Mouse (Mus musculus) forebrain, embryonic 15.5 days (tissue): ENCODE measurements around the gene Socs3. TPM values are rescaled to one million over a fixed set of nuclear protein-coding genes. Genes with fewer than 3 reads are reported as not detected.

ENCODE experiments used
- ATAC-seq: fragments of 200-750 bp; cut with Nextera tagmentation; replicated peaks from 2 replicates; pipeline ENCODE4 v1.8.0; 2017; ENCODE audit warnings: mild to moderate bottlenecking, moderate TSS enrichment, moderate library complexity
- H3K27ac ChIP-seq: fragments of 300-500 bp; sonication (generic); replicated peaks from 2 replicates; pipeline ENCODE4 v1.5.1; 2015; ENCODE audit warnings: mild to moderate bottlenecking, inconsistent platforms
- H3K27me3 ChIP-seq: fragments of 300-500 bp; sonication (generic); 2 replicates; pipeline ENCODE4 v1.6.1; 2015; ENCODE audit warnings: inconsistent platforms
- H3K36me3 ChIP-seq: fragments of 300-500 bp; sonication (generic); 2 replicates; pipeline ENCODE4 v1.6.1; 2015; ENCODE audit warnings: mild to moderate bottlenecking, inconsistent platforms
- H3K4me1 ChIP-seq: fragments of 300-500 bp; sonication (generic); 2 replicates; pipeline ENCODE4 v1.6.1; 2015; ENCODE audit warnings: inconsistent platforms
- H3K4me2 ChIP-seq: fragments of 300-500 bp; sonication (generic); replicated peaks from 2 replicates; pipeline ENCODE4 v1.6.1; 2015; ENCODE audit warnings: mild to moderate bottlenecking, inconsistent platforms
- H3K4me3 ChIP-seq: fragments of 300-500 bp; sonication (generic); 2 replicates; pipeline ENCODE4 v1.5.1; 2015; ENCODE audit warnings: mild to moderate bottlenecking, inconsistent platforms
- H3K9ac ChIP-seq: fragments of 300-500 bp; sonication (generic); replicated peaks from 2 replicates; pipeline ENCODE4 v1.6.1; 2015; ENCODE audit warnings: mild to moderate bottlenecking, inconsistent platforms
- H3K9me3 ChIP-seq: fragments of 300-500 bp; sonication (generic); 2 replicates; pipeline ENCODE4 v1.6.1; 2016; ENCODE audit warnings: inconsistent platforms
- WGBS: fragments of 180-500 bp; shearing (Covaris S2); methylation state at CpG from one replicate; pipeline ENCODE4 v1.1.7; 2015; ENCODE audit warnings: mixed read lengths; 5-methylcytosine and 5-hydroxymethylcytosine counted together
- polyA plus RNA-seq: library from polyadenylated mRNA; unstranded; fragments of >200 nt; fragmentation: Nextera tagmentation; extraction: Ambion mirVana; gene quantifications from 2 replicates; pipeline ENCODE4 v1.2.1, GENCODE M21; 2015

Socs3 gene
- polyA plus RNA-seq: 14.2 and 15.1 TPM in 2 replicates

DNA sequence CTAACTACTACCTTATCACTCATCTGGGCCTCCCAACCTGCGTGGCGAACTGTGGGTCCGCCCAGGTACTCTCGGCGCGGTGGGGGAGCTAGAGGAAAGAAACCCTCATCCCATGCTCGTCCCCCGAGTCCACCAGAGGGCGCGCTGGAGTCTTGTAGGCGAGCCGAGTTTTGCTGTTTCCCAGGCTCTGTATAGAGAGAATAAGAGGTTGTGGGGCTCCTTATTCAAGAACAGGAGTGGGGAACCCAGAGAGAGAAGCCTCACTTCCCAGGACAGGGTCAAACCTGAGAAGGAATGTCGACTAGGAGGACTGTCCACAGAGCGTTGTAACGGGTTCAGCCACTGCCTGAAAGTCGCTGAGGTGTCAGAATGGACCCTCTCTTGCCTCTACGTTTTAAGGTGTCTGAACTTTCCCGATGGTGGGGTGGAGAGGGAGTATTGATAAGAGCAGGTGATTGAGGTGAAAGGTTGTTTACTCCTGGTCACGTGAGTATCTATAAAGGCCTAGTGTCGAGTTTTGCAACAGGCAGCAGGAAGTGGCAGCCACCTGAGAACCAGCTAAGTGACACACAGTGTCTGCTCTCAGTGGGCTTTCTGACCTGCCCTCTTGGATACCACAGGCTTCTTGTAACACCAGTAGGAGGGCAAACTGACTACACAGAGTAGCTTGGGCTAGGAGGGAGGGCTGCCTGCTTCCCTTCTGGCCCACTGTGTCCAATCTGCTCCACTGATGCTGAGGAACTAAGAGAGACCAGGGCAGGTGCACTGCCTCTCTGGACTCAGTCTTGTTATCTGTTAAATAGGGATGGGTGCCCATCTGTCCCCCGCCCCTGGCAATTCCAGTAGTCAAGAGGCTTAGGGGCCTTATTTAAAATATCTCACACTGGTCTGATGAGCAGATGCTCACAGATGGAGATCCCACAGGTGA is at the start of gene Socs3:
TSS of gene Socs3 (minus strand) at position 103 of the 928 bp plus-strand sequence.
- peak within 1 kb of the TSS; percentile 97 for H3K4me2 ChIP-seq
- WGBS: 12% methylated on average over 21 of the region's 21 CpGs
- H3K9me3 ChIP-seq: no peaks in the 10 kb centered on the region
- H3K9ac ChIP-seq: peak within 1 kb of the TSS; percentile 80
- H3K36me3 ChIP-seq: no peaks in the 10 kb centered on the region
- H3K27me3 ChIP-seq: no peaks in the 10 kb centered on the region
- peaks cover 50% of the 10 kb centered on the region for H3K4me1 ChIP-seq
- H3K4me3 ChIP-seq: peak within 1 kb of the TSS; percentile 72
- H3K27ac ChIP-seq: peak within 1 kb of the TSS; percentile 91
- ATAC-seq: peak; percentile 57

DNA sequence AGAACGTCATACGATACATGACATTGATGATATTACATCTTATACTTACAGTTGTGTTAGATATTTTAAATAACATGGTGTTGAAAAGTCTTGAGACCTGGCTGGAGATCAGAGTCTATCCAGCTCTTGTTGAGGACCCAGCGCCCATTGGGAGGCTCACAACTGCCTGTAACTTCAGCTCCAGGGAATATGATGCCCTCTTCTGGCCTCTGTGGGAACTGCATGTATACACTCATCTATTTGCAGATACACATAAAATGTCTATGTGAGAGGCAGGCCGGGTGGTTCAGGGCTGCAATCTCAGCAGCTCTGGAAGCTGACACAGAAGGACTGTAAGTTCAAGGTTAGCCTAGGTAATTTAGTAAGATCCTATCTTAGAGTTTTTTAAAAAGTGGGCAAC is 48.5 kb upstream of the Socs3 start:
- no peak overlapping the region for H3K4me2 ChIP-seq
- no peaks in the 10 kb centered on the region for H3K27me3 ChIP-seq
- H3K9me3 ChIP-seq: no peaks in the 10 kb centered on the region
- ATAC-seq: no peak
- no peak overlapping the region for H3K9ac ChIP-seq
- no peak overlapping the region for H3K4me3 ChIP-seq
- H3K36me3 ChIP-seq: peaks cover 26% of the 10 kb centered on the region
- no peak overlapping the region for H3K27ac ChIP-seq
- H3K4me1 ChIP-seq: no peaks in the 10 kb centered on the region
- WGBS: 95% methylated on average over 4 of the region's 4 CpGs

DNA sequence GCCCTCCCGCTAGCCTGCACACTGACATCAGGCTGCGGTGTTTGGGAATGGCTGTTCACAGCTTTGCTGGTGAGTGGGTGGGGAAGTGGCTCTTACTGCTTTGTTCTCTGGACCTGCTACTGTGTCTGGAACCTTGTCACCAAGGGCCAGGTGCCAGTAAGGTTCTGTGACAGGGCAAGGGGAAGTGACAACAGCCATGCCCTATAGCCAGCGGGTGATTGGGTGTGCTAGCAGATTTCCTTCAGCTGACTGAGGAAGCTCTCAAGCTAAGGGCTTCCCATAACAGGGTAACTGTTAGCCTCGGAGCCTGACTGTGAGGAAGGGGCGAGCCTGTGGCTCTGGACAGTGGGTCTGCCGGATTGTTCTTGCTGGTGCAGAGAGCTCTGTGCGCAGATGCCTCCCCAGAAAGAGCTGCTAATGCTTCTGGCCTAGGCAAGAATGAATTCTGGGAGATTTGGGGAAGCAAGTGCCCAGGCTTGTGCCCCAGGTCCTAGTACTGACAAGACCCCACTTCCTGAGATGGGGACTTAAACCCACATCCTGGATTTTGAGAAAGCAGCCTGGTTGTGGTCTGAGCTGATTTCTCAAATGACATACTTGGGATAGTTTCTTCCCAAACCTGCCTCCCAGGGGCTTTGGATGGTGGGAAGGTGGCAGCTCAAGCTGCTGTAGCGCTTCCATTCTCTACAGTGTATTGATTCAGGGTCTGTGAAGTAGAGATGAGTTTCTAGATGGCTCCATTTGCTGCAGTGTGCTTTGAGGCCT is 45.7 kb upstream of the Socs3 start:
- no peak overlapping the region for H3K9ac ChIP-seq
- no peak overlapping the region for H3K4me3 ChIP-seq
- no peak for ATAC-seq
- H3K9me3 ChIP-seq: no peaks in the 10 kb centered on the region
- H3K4me2 ChIP-seq: no peak overlapping the region
- 88% methylated on average over 8 of the region's 8 CpGs for WGBS
- H3K36me3 ChIP-seq: peaks cover 22% of the 10 kb centered on the region
- H3K4me1 ChIP-seq: no peaks in the 10 kb centered on the region
- H3K27me3 ChIP-seq: no peaks in the 10 kb centered on the region
- H3K27ac ChIP-seq: no peak overlapping the region

DNA sequence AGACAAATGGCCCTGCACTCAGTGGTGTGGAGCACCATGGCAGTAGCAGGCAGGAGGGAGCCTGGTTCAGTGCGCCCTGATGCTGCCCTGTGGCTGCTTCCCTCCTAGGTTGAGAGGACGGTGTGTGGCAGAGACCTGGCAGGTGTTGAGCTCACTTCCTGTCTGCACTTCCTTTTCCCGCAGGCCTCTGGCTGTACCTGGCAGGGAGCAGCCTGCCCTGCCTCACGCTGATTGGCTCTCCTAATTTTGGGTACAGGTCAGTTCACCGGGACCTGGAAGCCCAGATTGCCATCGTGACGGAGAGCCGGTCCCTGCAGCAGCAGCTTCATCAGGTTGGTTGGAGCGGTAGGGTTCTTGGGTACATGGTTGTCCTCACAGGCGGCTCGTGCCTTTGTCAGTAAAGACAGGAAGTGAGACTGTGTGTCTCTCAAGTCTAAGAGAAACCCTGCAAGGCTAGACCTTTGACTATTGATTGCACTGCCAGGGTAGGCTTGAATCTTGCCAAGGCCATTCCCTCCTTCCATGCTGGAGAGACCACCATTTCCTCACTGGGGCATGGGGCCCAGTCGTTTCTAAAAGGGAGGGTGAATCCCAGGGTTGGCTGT is 44.6 kb upstream of the Socs3 start:
- no peaks in the 10 kb centered on the region for H3K27me3 ChIP-seq
- WGBS: 89% methylated on average over 12 of the region's 12 CpGs
- H3K9ac ChIP-seq: no peak overlapping the region
- H3K4me3 ChIP-seq: no peak overlapping the region
- H3K4me1 ChIP-seq: peaks cover 4% of the 10 kb centered on the region; the same call in 1 of the 2 replicates
- no peaks in the 10 kb centered on the region for H3K9me3 ChIP-seq
- no peak overlapping the region for H3K27ac ChIP-seq
- peaks cover 18% of the 10 kb centered on the region for H3K36me3 ChIP-seq
- no peak for ATAC-seq
- H3K4me2 ChIP-seq: no peak overlapping the region

DNA sequence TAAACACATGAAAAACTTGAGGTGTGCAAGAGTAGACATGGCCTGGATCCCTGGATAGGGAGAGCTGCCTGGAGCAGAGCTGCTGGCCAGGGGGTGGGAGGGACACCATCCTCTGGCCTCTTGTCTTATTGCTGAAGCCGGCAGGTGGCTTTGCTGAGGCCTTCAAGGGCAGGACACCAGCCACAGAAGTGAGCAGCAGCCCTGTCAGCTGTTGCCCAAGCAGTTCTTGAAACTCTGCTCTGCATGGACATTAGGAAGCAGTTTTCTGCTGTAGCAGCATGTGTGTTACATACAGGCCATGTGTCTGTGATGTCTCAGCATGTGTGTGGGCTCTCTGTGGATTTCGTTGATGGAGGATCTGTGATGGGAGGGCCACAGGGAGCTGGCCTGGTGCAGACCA is 43.5 kb upstream of the Socs3 start:
- H3K27me3 ChIP-seq: no peaks in the 10 kb centered on the region
- WGBS: 76% methylated on average over 2 of the region's 2 CpGs
- H3K4me3 ChIP-seq: no peak overlapping the region
- no peak overlapping the region for H3K4me2 ChIP-seq
- H3K4me1 ChIP-seq: peaks cover 8% of the 10 kb centered on the region; the same call in 1 of the 2 replicates
- H3K9me3 ChIP-seq: no peaks in the 10 kb centered on the region
- H3K36me3 ChIP-seq: peaks cover 13% of the 10 kb centered on the region
- no peak overlapping the region for H3K27ac ChIP-seq
- ATAC-seq: no peak
- no peak overlapping the region for H3K9ac ChIP-seq

DNA sequence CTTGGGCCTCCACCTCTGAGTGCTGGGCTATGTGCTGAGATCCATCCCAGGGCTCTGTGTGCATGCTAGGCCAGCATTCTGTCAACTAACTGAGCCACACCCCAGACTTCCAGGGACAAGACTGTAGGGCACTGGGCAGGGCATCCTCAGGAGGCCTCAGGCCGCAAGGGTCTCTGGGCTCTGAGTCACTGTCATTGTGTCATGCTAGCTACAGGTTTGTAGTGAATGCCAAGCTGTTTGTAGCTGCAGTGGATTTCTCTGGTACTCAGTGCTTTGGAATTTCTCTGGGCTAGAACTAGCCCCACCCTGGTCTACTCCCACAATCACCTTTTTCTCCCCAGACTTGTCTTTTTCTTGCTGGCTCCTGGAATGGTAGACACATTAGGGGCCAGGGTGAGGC is 42.7 kb upstream of the Socs3 start:
- Histone ChIP-seq H3K4me2 (no peak overlapping the region), H3K27me3 (no peaks in the 10 kb centered on the region), H3K36me3 (0 out of 2 replicates have a peak, but pooled peaks cover 6% of the 10 kb centered on the region), H3K27ac (no peak overlapping the region), H3K4me1 (peaks cover 8% of the 10 kb centered on the region; the same call in 1 of the 2 replicates), H3K9me3 (no peaks in the 10 kb centered on the region), H3K4me3 (no peak overlapping the region), H3K9ac (no peak overlapping the region)
- WGBS: 94% methylated on average over 1 of the region's 1 CpGs
- ATAC-seq: no peak

DNA sequence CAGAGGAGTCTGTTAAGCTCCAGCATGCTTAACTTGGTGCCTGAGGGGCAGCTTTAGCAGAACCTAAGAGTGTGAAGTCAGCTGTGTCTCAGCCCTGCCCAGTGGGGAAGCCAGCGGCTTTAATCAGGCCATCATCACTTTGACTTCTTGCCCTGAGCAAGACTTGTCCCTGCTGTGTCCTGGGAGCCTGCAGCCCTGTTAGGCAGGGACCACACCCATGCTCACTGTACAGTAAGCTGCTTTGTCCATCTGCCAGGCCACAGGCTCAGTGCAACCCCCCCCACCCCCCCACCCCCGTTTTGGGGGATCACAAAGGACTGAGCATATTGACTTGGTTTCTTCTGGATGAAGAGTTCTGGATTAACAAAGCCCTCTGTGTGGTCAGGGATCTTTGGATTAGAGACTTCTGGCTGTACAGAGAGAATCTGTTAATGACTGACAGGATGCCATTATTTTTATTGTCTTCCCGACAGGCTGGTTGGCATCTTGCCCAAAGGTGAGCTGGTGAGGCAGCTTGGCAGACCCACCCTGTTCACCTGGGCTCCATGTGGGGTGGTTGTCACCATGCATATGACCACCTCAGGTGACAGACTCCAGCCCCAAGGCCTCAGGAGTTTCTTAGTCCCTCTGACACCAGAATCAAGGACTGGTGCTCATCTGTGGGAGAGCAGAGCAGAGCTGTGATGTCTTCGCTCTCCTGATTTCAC is 40.2 kb upstream of the Socs3 start:
- Histone ChIP-seq H3K9me3 (no peaks in the 10 kb centered on the region), H3K27ac (no peak overlapping the region), H3K27me3 (no peaks in the 10 kb centered on the region), H3K4me2 (no peak overlapping the region), H3K36me3 (peaks cover 19% of the 10 kb centered on the region), H3K9ac (no peak overlapping the region), H3K4me1 (peaks cover 8% of the 10 kb centered on the region; the same call in 1 of the 2 replicates), H3K4me3 (no peak overlapping the region)
- no peak for ATAC-seq
- 52% methylated on average over 4 of the region's 4 CpGs for WGBS

DNA sequence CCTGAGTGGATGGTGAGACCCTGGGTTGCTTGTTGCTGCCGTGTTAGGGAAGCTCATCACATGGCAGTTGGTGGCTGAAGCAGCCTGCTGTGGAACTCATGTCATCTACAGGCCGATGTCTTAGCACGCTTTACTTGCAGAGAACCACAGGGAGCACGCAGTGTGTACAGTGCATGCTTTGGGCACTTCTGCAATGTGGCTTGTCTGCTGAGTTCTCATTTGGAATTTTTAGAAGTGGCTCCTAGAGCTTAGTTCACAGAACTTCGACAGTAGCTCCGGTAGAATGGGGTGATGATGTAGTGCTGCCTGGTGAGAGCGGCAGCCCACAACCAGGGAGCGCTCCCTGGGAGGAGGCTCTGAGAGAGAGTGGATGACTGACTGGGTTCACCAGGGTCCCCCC is 39.0 kb upstream of the Socs3 start:
- H3K9ac ChIP-seq: no peak overlapping the region
- H3K27ac ChIP-seq: no peak overlapping the region
- H3K36me3 ChIP-seq: peaks cover 28% of the 10 kb centered on the region
- peaks cover 8% of the 10 kb centered on the region; the same call in 1 of the 2 replicates for H3K4me1 ChIP-seq
- no peaks in the 10 kb centered on the region for H3K27me3 ChIP-seq
- H3K9me3 ChIP-seq: no peaks in the 10 kb centered on the region
- H3K4me2 ChIP-seq: no peak overlapping the region
- WGBS: 87% methylated on average over 8 of the region's 8 CpGs
- H3K4me3 ChIP-seq: no peak overlapping the region
- no peak for ATAC-seq

DNA sequence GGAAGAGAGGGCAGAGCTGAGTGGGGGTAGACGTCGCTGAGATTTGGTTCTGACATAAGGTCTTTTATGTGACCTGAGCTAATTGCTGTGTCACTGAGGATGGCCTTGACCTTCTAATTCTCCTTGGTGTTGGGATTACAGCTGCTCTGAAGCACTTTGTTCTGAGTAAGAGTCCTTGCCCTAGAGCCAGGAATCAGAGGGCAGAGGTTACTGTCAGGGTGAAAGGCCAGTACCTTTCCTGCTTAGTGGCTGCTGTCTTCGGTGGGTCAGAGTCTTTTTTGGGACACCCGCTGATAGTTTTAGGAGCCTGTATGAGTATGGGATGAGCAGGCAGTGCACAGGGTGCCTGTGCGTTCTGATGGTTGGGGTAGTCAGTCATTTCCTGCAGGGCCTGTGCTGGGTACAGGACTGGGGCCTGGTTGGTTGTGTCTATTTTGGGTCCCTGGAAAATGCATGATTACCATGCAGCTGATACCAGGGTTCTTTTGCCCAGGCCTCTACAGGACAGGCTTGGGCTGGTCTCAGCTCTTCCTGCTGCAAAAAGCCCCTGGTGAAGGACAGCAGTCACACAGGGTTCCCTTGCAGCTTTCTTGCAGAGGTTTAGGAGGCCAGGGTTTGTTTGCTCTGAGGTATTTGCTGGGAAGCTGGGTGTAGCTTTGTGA is 38.4 kb upstream of the Socs3 start:
- Histone ChIP-seq H3K4me2 (no peak overlapping the region), H3K4me3 (no peak overlapping the region), H3K27me3 (no peaks in the 10 kb centered on the region), H3K9ac (no peak overlapping the region), H3K27ac (no peak overlapping the region), H3K4me1 (peaks cover 8% of the 10 kb centered on the region; the same call in 1 of the 2 replicates), H3K9me3 (no peaks in the 10 kb centered on the region), H3K36me3 (peaks cover 33% of the 10 kb centered on the region)
- no peak for ATAC-seq
- 76% methylated on average over 5 of the region's 5 CpGs for WGBS

DNA sequence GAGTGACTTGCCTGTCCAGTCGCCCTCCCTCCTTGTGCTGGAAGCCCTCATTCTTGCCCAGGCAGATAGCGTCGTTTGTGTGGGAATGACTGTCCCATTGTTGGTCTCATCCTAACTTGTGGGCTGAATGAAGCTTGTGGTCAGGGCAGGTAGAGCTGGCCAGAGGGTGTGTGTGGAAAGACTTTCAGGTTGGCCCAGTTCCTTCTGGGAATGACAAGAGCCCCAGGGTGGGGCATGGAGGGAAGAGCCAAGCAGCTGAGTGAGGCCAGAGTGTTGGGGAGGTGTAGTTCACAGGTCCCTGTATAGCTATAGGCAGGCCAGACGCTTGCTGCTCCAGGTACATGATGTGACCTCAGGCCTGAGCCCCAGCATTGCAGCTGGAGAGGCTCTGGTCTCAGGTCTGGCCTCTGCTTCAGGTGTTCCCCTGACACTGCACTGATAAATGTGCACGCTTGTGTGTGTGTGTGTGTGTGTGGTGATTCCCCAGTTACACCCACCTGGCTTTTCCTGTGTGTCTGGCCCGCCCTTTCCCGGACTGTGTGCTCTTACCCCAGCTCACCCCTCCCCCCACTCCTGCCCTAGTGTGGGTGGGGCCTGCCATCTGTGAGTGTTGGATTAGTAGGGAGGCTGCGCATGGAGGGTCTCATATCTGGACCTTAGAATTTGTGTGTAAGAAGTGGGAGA is 37.8 kb upstream of the Socs3 start:
- no peaks in the 10 kb centered on the region for H3K27me3 ChIP-seq
- H3K36me3 ChIP-seq: peaks cover 38% of the 10 kb centered on the region
- no peak overlapping the region for H3K27ac ChIP-seq
- H3K4me3 ChIP-seq: no peak overlapping the region
- peaks cover 8% of the 10 kb centered on the region; the same call in 1 of the 2 replicates for H3K4me1 ChIP-seq
- ATAC-seq: no peak
- WGBS: 75% methylated on average over 8 of the region's 8 CpGs
- H3K4me2 ChIP-seq: no peak overlapping the region
- H3K9me3 ChIP-seq: no peaks in the 10 kb centered on the region
- no peak overlapping the region for H3K9ac ChIP-seq
